ENCODE assay signal across 18 mouse cellular contexts in the genomic region with DNA sequence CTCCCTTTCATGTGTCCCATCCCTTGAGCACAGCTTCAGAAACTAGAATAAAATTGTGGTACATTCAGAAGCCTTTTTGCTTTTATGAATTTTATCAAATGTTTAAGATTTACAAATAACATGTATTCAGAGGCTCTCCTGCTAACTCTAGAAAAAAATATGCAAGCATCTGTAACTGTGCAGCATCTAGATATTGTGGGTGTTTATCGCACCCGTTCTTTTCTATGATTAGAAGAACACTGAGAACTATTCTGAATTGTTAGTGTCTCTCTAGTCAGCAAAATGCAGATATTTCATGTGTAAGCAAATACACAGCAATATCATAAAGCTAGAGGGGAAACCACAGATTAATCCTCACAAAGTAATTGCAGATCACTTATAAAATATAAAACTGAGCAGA.
"Had no signal": no experiment of that assay in that cellular context is flagged by ENCODE, and none has a peak within 500 bp of the region (broad histone marks: within the 10 kb centered on the region; RNA-seq: fewer than 3 reads in every experiment).

No protein-coding gene starts in this region.

- H3K36me3 ChIP-seq: lung, embryonic 15.5 days; midbrain, embryonic 13.5 days; midbrain, embryonic 15.5 days; neural tube, embryonic 12.5 days; stomach, embryonic 15.5 days had no signal

- H3K27me3 ChIP-seq: lung, embryonic 15.5 days; megakaryocyte, embryonic 14.5 days; midbrain, embryonic 13.5 days; midbrain, embryonic 15.5 days; neural tube, embryonic 12.5 days; stomach, embryonic 15.5 days had no signal

- ATAC-seq: liver, postnatal 0 days; lung, postnatal 0 days; midbrain, embryonic 13.5 days; midbrain, embryonic 15.5 days had no signal

- H3K9ac ChIP-seq: liver, postnatal 0 days; lung, embryonic 15.5 days; midbrain, embryonic 13.5 days; midbrain, embryonic 15.5 days; neural tube, embryonic 12.5 days; stomach, embryonic 15.5 days had no signal

- H3K27ac ChIP-seq: lung, embryonic 15.5 days; macrophage; midbrain, embryonic 13.5 days; midbrain, embryonic 15.5 days; neural tube, embryonic 12.5 days; stomach, embryonic 15.5 days; stomach, postnatal 0 days had no signal

- H3K4me2 ChIP-seq: lung, embryonic 15.5 days; midbrain, embryonic 11.5 days; midbrain, embryonic 13.5 days; midbrain, embryonic 15.5 days; neural tube, embryonic 12.5 days; stomach, embryonic 15.5 days had no signal

- H3K4me3 ChIP-seq: lung, embryonic 15.5 days; megakaryocyte, embryonic 14.5 days; midbrain, embryonic 13.5 days; midbrain, embryonic 15.5 days; neural tube, embryonic 12.5 days; stomach, embryonic 15.5 days had no signal

- H3K4me1 ChIP-seq: lung, embryonic 15.5 days; megakaryocyte, embryonic 14.5 days; midbrain, embryonic 13.5 days; midbrain, embryonic 15.5 days; neural tube, embryonic 12.5 days; stomach, embryonic 15.5 days had no signal

- H3K9me3 ChIP-seq: lung, embryonic 15.5 days; midbrain, embryonic 13.5 days; midbrain, embryonic 15.5 days; neural tube, embryonic 12.5 days; stomach, embryonic 15.5 days had no signal

- DNase-seq: liver, postnatal 0 days; lung, adult 2 months; lung, postnatal 14 days; lung, postnatal 36 days; right cerebral cortex, postnatal 14 days; thymus, adult 18-20 months; thymus, postnatal 14 days; thymus, postnatal 36 days had no signal
